Mouse (Mus musculus): ENCODE measurements around the gene Arrb1. TPM values are rescaled to one million over a fixed set of nuclear protein-coding genes. Genes with fewer than 3 reads are reported as not detected.
A peak's percentile ranks its signal among the peaks of the same experiment; 100 is the strongest.
"Not testable (repeated sequence)": the region's sequence is repeated elsewhere in the genome, so short reads cannot be mapped to it uniquely, and the experiment has no call there.

Gene Arrb1
- polyA plus RNA-seq (2012; rRNA removed): 131 and 161 TPM in 2 replicates

- peaks cover 28% of the 10 kb centered on the region for H3K4me1 ChIP-seq (ENCODE audit: control insufficient read depth, insufficient read depth, low read length)
Observed at GRCm38 (mm10) chr7:99534901-99535735, at the start of gene Arrb1. Gene Arrb1 (plus strand): TSS chr7:99535466.

DNA sequence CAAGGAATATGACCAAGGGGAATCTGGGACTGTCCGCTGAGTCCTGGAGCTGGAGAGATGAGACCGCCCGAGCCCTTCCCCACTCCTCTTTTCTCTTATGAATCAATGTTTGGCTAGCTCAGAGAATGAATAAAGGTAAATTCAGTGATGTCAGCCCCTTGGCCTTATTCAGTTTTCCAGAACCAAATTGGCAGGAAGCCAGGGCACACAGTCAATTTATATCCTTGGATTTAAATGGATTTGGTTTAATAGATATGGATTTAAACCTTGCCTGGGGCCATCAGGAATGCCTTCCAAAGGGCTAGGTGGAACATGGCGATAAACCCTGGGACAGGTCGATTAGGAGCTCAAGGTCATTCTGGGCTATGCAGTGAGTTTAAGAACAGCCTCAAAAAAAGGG is 45.6 kb upstream of the Arrb1 start:
- TF ChIP-seq CTCF (IDR thresholded peaks at IDR 0.05; ENCODE audit: insufficient read depth, low read length) (no peak), POLR2A (IDR thresholded peaks at IDR 0.05; ENCODE audit: borderline replicate concordance, extremely low read depth, low read depth, low read length) (no peak)
- Histone ChIP-seq H3K4me3 (replicated peaks; ENCODE audit: extremely low read depth, low read depth, low read length) (no peak overlapping the region), H3K4me1 (ENCODE audit: control insufficient read depth, insufficient read depth, low read length) (no peaks in the 10 kb centered on the region)
- 72% methylated on average over 5 of the region's 5 CpGs for WGBS
- no peak for DNase-seq

More at GRCm38 (mm10) chr7:99534901-99535735, at the start of gene Arrb1:
- under 1% methylated on average over 68 of the region's 68 CpGs for WGBS
- peak within 1 kb of the TSS; percentile 75 for H3K4me3 ChIP-seq (replicated peaks; ENCODE audit: extremely low read depth, low read depth, low read length)
- DNase-seq: peak; percentile 80
- TF ChIP-seq CTCF (IDR thresholded peaks at IDR 0.05; ENCODE audit: insufficient read depth, low read length): peak; percentile 4; the same call in 1 of the 2 replicates
- TF ChIP-seq POLR2A (IDR thresholded peaks at IDR 0.05; ENCODE audit: borderline replicate concordance, extremely low read depth, low read depth, low read length): peak; percentile 84; the same call in 1 of the 2 replicates

- Histone ChIP-seq H3K4me3 (replicated peaks; ENCODE audit: extremely low read depth, low read depth, low read length) (no peak overlapping the region), H3K4me1 (ENCODE audit: control insufficient read depth, insufficient read depth, low read length) (no peaks in the 10 kb centered on the region)
- TF ChIP-seq POLR2A (IDR thresholded peaks at IDR 0.05; ENCODE audit: borderline replicate concordance, extremely low read depth, low read depth, low read length) (no peak), CTCF (IDR thresholded peaks at IDR 0.05; ENCODE audit: insufficient read depth, low read length) (no peak)
- 53% methylated on average over 1 of the region's 1 CpGs for WGBS
- no peak for DNase-seq
Observed at GRCm38 (mm10) chr7:99499128-99499527, 36.1 kb upstream of the Arrb1 start.

GRCm38 (mm10) chr7:99500201-99500600 is 35.1 kb upstream of the Arrb1 start:
- TF ChIP-seq POLR2A (IDR thresholded peaks at IDR 0.05; ENCODE audit: borderline replicate concordance, extremely low read depth, low read depth, low read length): no peak
- TF ChIP-seq CTCF (IDR thresholded peaks at IDR 0.05; ENCODE audit: insufficient read depth, low read length): peak; percentile 93
- peak; percentile 79 for DNase-seq
- H3K4me3 ChIP-seq (replicated peaks; ENCODE audit: extremely low read depth, low read depth, low read length): no peak overlapping the region
- H3K4me1 ChIP-seq (ENCODE audit: control insufficient read depth, insufficient read depth, low read length): no peaks in the 10 kb centered on the region
- WGBS: 4% methylated on average over 8 of the region's 8 CpGs

DNA sequence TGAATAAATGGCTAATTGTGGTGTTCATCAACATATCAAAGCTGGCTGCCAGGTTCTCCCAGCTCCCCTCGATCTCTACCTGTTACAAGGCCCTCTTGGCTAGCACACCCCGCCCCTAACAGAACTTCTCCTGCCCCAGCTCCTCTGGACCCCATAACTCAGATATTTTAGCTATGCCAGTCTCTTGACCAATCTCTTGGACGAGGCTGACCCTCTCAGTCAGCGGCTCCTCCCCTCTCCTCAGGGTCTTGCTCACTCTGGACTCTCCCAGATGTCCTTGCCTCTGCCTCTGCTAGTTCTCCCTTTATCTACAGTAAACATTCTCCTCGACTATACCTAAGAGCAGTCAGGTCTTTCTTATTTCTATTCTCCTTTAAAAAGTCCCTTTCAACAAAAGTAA is 34.6 kb upstream of the Arrb1 start:
- WGBS: 51% methylated on average over 5 of the region's 5 CpGs
- Histone ChIP-seq H3K4me1 (ENCODE audit: control insufficient read depth, insufficient read depth, low read length) (no peaks in the 10 kb centered on the region), H3K4me3 (replicated peaks; ENCODE audit: extremely low read depth, low read depth, low read length) (no peak overlapping the region)
- no peak for TF ChIP-seq POLR2A (IDR thresholded peaks at IDR 0.05; ENCODE audit: borderline replicate concordance, extremely low read depth, low read depth, low read length)
- TF ChIP-seq CTCF (IDR thresholded peaks at IDR 0.05; ENCODE audit: insufficient read depth, low read length): no peak
- DNase-seq: no peak

- DNase-seq: no peak
- Histone ChIP-seq H3K4me3 (replicated peaks; ENCODE audit: extremely low read depth, low read depth, low read length) (no peak overlapping the region), H3K4me1 (ENCODE audit: control insufficient read depth, insufficient read depth, low read length) (no peaks in the 10 kb centered on the region)
- TF ChIP-seq CTCF (IDR thresholded peaks at IDR 0.05; ENCODE audit: insufficient read depth, low read length) (no peak), POLR2A (IDR thresholded peaks at IDR 0.05; ENCODE audit: borderline replicate concordance, extremely low read depth, low read depth, low read length) (no peak)
- WGBS: 70% methylated on average over 1 of the region's 1 CpGs
Observed at GRCm38 (mm10) chr7:99501148-99501547, 34.1 kb upstream of the Arrb1 start.

- Histone ChIP-seq H3K4me1 (ENCODE audit: control insufficient read depth, insufficient read depth, low read length) (no peaks in the 10 kb centered on the region), H3K4me3 (replicated peaks; ENCODE audit: extremely low read depth, low read depth, low read length) (no peak overlapping the region)
- DNase-seq: no peak
- TF ChIP-seq CTCF (IDR thresholded peaks at IDR 0.05; ENCODE audit: insufficient read depth, low read length) (no peak), POLR2A (IDR thresholded peaks at IDR 0.05; ENCODE audit: borderline replicate concordance, extremely low read depth, low read depth, low read length) (no peak)
Observed at GRCm38 (mm10) chr7:99504556-99504955, 30.7 kb upstream of the Arrb1 start.

- 21% methylated on average over 2 of the region's 2 CpGs for WGBS
- not testable (repeated sequence) for DNase-seq; H3K4me3 ChIP-seq (replicated peaks; ENCODE audit: extremely low read depth, low read depth, low read length); H3K4me1 ChIP-seq (ENCODE audit: control insufficient read depth, insufficient read depth, low read length)
Observed at GRCm38 (mm10) chr7:99508187-99508586, 27.1 kb upstream of the Arrb1 start.

GRCm38 (mm10) chr7:99510087-99510501 is 25.2 kb upstream of the Arrb1 start:
- no peak for TF ChIP-seq POLR2A (IDR thresholded peaks at IDR 0.05; ENCODE audit: borderline replicate concordance, extremely low read depth, low read depth, low read length)
- TF ChIP-seq CTCF (IDR thresholded peaks at IDR 0.05; ENCODE audit: insufficient read depth, low read length): no peak

More at GRCm38 (mm10) chr7:99510087-99510501, 25.2 kb upstream of the Arrb1 start:
- DNase-seq: peak; percentile 56
- no peaks in the 10 kb centered on the region for H3K4me1 ChIP-seq (ENCODE audit: control insufficient read depth, insufficient read depth, low read length)
- WGBS: 27% methylated on average over 8 of the region's 8 CpGs
- no peak overlapping the region for H3K4me3 ChIP-seq (replicated peaks; ENCODE audit: extremely low read depth, low read depth, low read length)
